Mouse (Mus musculus): ENCODE results near the gene Car5b. TPM values are rescaled to one million over a fixed set of nuclear protein-coding genes. Genes with fewer than 3 reads are reported as not detected.

Car5b gene
- 23.8 TPM for polyA plus RNA-seq (2021)

- TF ChIP-seq CTCF (IDR thresholded peaks at IDR 0.05): no peak
- in situ Hi-C loops (cut with MboI; ENCODE audit: low pct_unique_long_range_greater_than_20kb): no loop called here
- DNase-seq (ENCODE audit: low read depth, low spot score) (no peak), ATAC-seq (peak; percentile 98)
- CTCF ChIA-PET: no interaction called here
- H3K27me3 ChIP-seq: no peaks in the 10 kb centered on the region
- POLR2A ChIA-PET: interaction anchor here (0.6 kb wide), 1 partner anchor 17 kb away, joined by 3 read pairs; no protein-coding TSS in a partner anchor
Observed at GRCm38 (mm10) chrX:164027607-164028289, at the start of gene Car5b. Gene Car5b, minus strand, starts transcription at chrX:164027997.

DNA sequence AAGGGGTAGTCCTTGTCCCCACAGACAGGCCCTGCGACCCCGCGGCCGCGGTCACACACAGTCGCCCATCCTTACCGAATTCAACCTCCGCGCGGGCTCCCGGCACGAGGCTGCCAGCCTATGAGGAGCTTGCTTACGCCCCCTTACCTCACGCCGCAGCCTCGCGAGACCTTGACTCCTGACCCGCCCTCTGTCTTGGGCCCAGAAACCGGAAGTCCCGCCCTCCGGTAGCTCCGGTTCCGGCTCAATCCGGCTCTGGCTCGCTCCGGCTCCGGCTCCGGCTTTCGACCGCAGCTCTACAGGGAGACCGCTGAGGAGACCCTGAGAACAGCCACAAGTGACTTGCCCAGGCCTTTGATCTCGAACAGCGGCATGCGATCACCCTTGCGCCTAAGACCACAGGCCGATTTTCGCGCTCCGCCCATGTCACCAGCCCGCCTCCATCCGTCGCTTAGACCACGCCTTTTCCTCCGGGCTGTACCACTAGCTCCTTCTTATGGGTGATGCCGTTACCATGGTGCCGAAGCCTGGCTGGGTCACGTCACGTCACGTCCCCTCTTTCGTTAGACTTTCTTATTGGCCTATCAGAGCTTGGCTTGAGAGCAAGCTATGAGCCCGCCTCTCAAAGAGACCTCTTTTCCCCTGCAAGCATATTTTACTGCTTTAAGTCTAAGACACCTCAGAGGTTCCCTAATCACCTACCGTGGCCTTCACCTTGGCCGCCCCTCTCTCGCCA is 48.4 kb upstream of the Car5b start, which contains the start of gene Siah1b:
Gene Siah1b, minus strand, starts transcription at position 454 of the 736 bp plus-strand sequence.
- ATAC-seq (peak; percentile 97), DNase-seq (ENCODE audit: low read depth, low spot score) (peak; percentile 54)
- H3K27me3 ChIP-seq: peaks cover 11% of the 10 kb centered on the region
- no peak for TF ChIP-seq CTCF (IDR thresholded peaks at IDR 0.05)
- CTCF ChIA-PET: interaction anchor here (0.9 to 2.3 kb wide), 3 partner anchors 10 to 316 kb away, joined by 3 to 7 read pairs (median 3); no protein-coding TSS in a partner anchor
- POLR2A ChIA-PET: no interaction called here
- in situ Hi-C loops (cut with MboI; ENCODE audit: low pct_unique_long_range_greater_than_20kb): loop anchor here (10.0 kb wide), 1 partner anchor 121 kb away; the partner anchor contains the start of gene Zrsr2

DNA sequence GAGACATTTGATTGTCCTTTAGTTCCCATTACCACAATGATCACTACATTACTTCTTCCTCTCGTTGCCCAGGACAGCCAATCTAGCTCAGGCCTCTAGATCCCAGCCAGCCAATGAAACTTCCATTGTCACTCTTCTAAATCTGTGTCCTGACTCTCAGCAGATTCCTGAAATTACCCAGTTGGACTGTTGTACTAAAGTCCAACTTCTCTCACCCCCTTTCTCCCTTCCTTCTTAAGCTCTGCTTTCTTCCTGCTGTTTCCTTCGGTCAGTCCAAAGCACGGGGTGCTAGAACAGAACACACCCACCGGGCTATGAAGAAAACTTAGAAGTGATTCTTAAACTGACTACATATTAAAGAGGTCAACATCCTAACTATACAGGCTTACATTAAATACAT is 41.2 kb upstream of the Car5b start:
- in situ Hi-C loops (cut with MboI; ENCODE audit: low pct_unique_long_range_greater_than_20kb): no loop called here
- ATAC-seq (no peak), DNase-seq (ENCODE audit: low read depth, low spot score) (no peak)
- POLR2A ChIA-PET: no interaction called here
- CTCF ChIA-PET: interaction anchor here (0.7 kb wide), 1 partner anchor 521 kb away, joined by 3 read pairs; no protein-coding TSS in a partner anchor
- no peak for TF ChIP-seq CTCF (IDR thresholded peaks at IDR 0.05)
- peaks cover 8% of the 10 kb centered on the region for H3K27me3 ChIP-seq

DNA sequence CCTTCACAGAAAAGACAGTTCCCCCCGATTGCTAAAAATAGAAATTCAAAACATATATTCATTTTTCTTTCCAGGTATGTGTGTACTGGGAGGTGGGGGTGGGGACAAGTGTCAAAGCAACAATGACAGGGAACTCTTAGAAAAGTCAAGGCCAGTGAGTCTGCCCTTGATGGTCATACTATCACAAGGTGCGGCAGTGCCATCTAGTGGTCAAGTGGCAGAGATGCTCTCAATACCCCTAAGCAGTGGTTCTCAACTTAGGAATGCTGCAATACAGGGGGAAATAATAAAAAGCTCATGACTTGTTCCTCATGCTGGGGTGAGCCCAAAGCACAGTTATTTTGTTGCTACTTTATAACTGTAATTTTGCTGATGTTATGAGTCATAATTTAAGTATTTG is 38.4 kb upstream of the Car5b start:
- peak; percentile 90 for TF ChIP-seq CTCF (IDR thresholded peaks at IDR 0.05)
- peak; percentile 80 for ATAC-seq

GRCm38 (mm10) chrX:164059070-164059469 is 31.3 kb upstream of the Car5b start:
- H3K27me3 ChIP-seq: no peaks in the 10 kb centered on the region
- ATAC-seq: no peak
- in situ Hi-C loops (cut with MboI; ENCODE audit: low pct_unique_long_range_greater_than_20kb): no loop called here
- no peak for DNase-seq (ENCODE audit: low read depth, low spot score)
- ChIA-PET POLR2A (no interaction called here), CTCF (interaction anchor here (1.4 kb wide), 2 partner anchors 22 to 32 kb away, joined by 4 read pairs; no protein-coding TSS in a partner anchor)
- TF ChIP-seq CTCF (IDR thresholded peaks at IDR 0.05): no peak

More for the DNA sequence above, 38.4 kb upstream of the Car5b start:
- ChIA-PET POLR2A (interaction anchor here (0.7 kb wide), 1 partner anchor 111 kb away, joined by 5 read pairs; no protein-coding TSS in a partner anchor), CTCF (interaction anchor here (0.6 to 1.7 kb wide), 9 partner anchors 9 to 245 kb away, joined by 3 to 7 read pairs (median 3); partner anchors contain the start of gene Siah1b)
- H3K27me3 ChIP-seq: peaks cover 3% of the 10 kb centered on the region
- DNase-seq (ENCODE audit: low read depth, low spot score): peak; percentile 24
- in situ Hi-C loops (cut with MboI; ENCODE audit: low pct_unique_long_range_greater_than_20kb): no loop called here

- H3K27me3 ChIP-seq: no peaks in the 10 kb centered on the region
- ChIA-PET POLR2A (no interaction called here), CTCF (interaction anchor here (1.4 kb wide), 2 partner anchors 22 to 32 kb away, joined by 4 read pairs; no protein-coding TSS in a partner anchor)
- in situ Hi-C loops (cut with MboI; ENCODE audit: low pct_unique_long_range_greater_than_20kb): no loop called here
- TF ChIP-seq CTCF (IDR thresholded peaks at IDR 0.05): no peak
- DNase-seq (ENCODE audit: low read depth, low spot score) (no peak), ATAC-seq (no peak)
Observed at GRCm38 (mm10) chrX:164058523-164058922, 30.7 kb upstream of the Car5b start.

GRCm38 (mm10) chrX:164055726-164056125 is 27.9 kb upstream of the Car5b start:
- ATAC-seq (no peak), DNase-seq (ENCODE audit: low read depth, low spot score) (no peak)
- POLR2A ChIA-PET: no interaction called here
- no peak for TF ChIP-seq CTCF (IDR thresholded peaks at IDR 0.05)
- H3K27me3 ChIP-seq: no peaks in the 10 kb centered on the region
- in situ Hi-C loops (cut with MboI; ENCODE audit: low pct_unique_long_range_greater_than_20kb): no loop called here
- CTCF ChIA-PET: interaction anchor here (0.9 kb wide), 1 partner anchor 18 kb away, joined by 3 read pairs; no protein-coding TSS in a partner anchor

GRCm38 (mm10) chrX:164046736-164047135 is 18.9 kb upstream of the Car5b start:
- ChIA-PET CTCF (no interaction called here), POLR2A (no interaction called here)
- H3K27me3 ChIP-seq: no peaks in the 10 kb centered on the region
- ATAC-seq (no peak), DNase-seq (ENCODE audit: low read depth, low spot score) (no peak)
- in situ Hi-C loops (cut with MboI; ENCODE audit: low pct_unique_long_range_greater_than_20kb): no loop called here
- TF ChIP-seq CTCF (IDR thresholded peaks at IDR 0.05): no peak

DNA sequence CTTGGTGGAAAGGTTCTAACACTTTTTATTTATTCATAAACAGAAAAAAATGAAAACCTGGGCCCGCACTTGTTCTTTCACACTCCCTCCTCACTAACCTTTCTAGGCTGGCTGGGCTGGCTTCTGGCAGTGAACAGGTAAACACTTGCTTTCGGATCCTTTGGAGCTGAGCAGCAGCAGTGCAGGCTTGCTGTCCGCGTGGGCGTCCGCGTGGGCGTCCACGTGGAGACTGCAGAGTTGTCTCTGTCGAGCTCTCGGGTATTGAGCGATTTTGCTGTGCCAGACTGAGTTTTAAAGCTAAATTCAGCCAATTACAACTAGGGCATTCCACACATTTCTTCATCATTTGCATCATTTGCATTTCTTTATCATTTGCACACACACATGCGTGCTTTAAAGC is 14.3 kb upstream of the Car5b start:
- DNase-seq (ENCODE audit: low read depth, low spot score) (no peak), ATAC-seq (no peak)
- in situ Hi-C loops (cut with MboI; ENCODE audit: low pct_unique_long_range_greater_than_20kb): no loop called here
- ChIA-PET POLR2A (no interaction called here), CTCF (no interaction called here)
- TF ChIP-seq CTCF (IDR thresholded peaks at IDR 0.05): no peak
- peaks cover 3% of the 10 kb centered on the region for H3K27me3 ChIP-seq

DNA sequence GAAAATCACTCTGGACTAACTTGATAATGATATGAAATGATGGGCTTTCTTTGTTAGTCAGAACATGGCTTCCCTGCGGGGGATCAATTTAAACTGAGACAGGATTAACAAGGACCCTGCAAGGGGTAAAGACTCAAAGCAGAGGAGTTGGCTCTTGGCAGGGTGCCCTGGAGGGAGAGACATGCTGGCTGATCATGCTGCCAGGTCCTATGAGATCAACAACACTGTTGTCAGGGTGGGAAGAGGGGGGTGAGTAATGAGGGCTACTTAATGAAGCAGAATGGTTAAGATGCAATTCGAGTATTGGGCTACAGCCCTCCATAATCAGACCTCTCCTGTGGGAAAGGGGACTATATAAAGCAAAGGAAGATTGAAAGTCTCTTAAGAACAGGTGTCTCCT is 11.1 kb upstream of the Car5b start:
- POLR2A ChIA-PET: no interaction called here
- ATAC-seq: peak; percentile 51
- CTCF ChIA-PET: no interaction called here
- DNase-seq (ENCODE audit: low read depth, low spot score): no peak
- in situ Hi-C loops (cut with MboI; ENCODE audit: low pct_unique_long_range_greater_than_20kb): no loop called here
- TF ChIP-seq CTCF (IDR thresholded peaks at IDR 0.05): no peak
- H3K27me3 ChIP-seq: peaks cover 3% of the 10 kb centered on the region

- TF ChIP-seq CTCF (IDR thresholded peaks at IDR 0.05): no peak
- H3K27me3 ChIP-seq: peaks cover 3% of the 10 kb centered on the region
- ATAC-seq (no peak), DNase-seq (ENCODE audit: low read depth, low spot score) (no peak)
- CTCF ChIA-PET: interaction anchor here (1.3 to 1.7 kb wide), 2 partner anchors 9 to 23 kb away, joined by 3 to 4 read pairs; no protein-coding TSS in a partner anchor
- POLR2A ChIA-PET: no interaction called here
- in situ Hi-C loops (cut with MboI; ENCODE audit: low pct_unique_long_range_greater_than_20kb): no loop called here
Observed at GRCm38 (mm10) chrX:164035931-164036330, 8.1 kb upstream of the Car5b start.

Measured in Patski (cell line).